Mouse (Mus musculus) intestine, embryonic 14.5 days (tissue): Measurements from ENCODE around the gene Map2k6. TPM values are rescaled to one million over a fixed set of nuclear protein-coding genes. Genes with fewer than 3 reads are reported as not detected.
"Not testable (repeated sequence)": the region's sequence is repeated elsewhere in the genome, so short reads cannot be mapped to it uniquely, and the experiment has no call there.

Experiments
- ATAC-seq: fragments of 200-750 bp; cut with Nextera tagmentation; replicated peaks from 2 replicates; pipeline ENCODE4 v1.8.0; 2017; ENCODE audit warnings: low read depth, moderate number of reproducible peaks, moderate TSS enrichment, moderate library complexity; ENCODE audit not compliant: low FRiP score, low TSS enrichment
- DNase-seq: peaks from one replicate; pipeline ENCODE4 v3.0.0-alpha.2; 2018; ENCODE audit warnings: low spot score
- H3K27ac ChIP-seq: fragments of 300-500 bp; sonication (generic); 2 replicates; pipeline ENCODE4 v1.5.1; 2014; ENCODE audit warnings: low read depth, mild to moderate bottlenecking, control low read depth
- H3K27me3 ChIP-seq: fragments of 300-500 bp; sonication (generic); replicated peaks from 2 replicates; pipeline ENCODE4 v1.6.1; 2014; ENCODE audit warnings: low read length, control low read depth; ENCODE audit not compliant: control insufficient read depth, insufficient read depth
- H3K36me3 ChIP-seq: fragments of 300-500 bp; sonication (generic); 2 replicates; pipeline ENCODE4 v1.6.1; 2014; ENCODE audit warnings: low read length, control low read depth; ENCODE audit not compliant: control insufficient read depth, insufficient read depth
- H3K4me1 ChIP-seq: fragments of 300-500 bp; sonication (generic); replicated peaks from 2 replicates; pipeline ENCODE4 v1.6.1; 2014; ENCODE audit warnings: low read length, control low read depth, mixed read lengths; ENCODE audit not compliant: control insufficient read depth, insufficient read depth
- H3K4me2 ChIP-seq: fragments of 300-500 bp; sonication (generic); 2 replicates; pipeline ENCODE4 v1.6.1; 2014; ENCODE audit warnings: low read length
- H3K4me3 ChIP-seq: fragments of 300-500 bp; sonication (generic); 2 replicates; pipeline ENCODE4 v1.5.1; 2014; ENCODE audit warnings: low read depth, low read length, control low read depth, mixed read lengths
- H3K9ac ChIP-seq: fragments of 300-500 bp; sonication (generic); 2 replicates; pipeline ENCODE4 v1.6.1; 2014; ENCODE audit warnings: mild to moderate bottlenecking, low read length
- H3K9me3 ChIP-seq: fragments of 300-500 bp; sonication (generic); 2 replicates; pipeline ENCODE4 v1.6.1; 2016; ENCODE audit warnings: low read length, control low read depth; ENCODE audit not compliant: control insufficient read depth
- WGBS: fragments of 180-500 bp; shearing (Covaris S2); extraction: QIAGEN DNeasy Blood & Tissue Kit; methylation state at CpG from one replicate; pipeline ENCODE4 v1.1.7; 2014; 5-methylcytosine and 5-hydroxymethylcytosine counted together
- polyA plus RNA-seq: library from polyadenylated mRNA; unstranded; fragments of >200 nt; fragmentation: Nextera tagmentation; extraction: Ambion mirVana; gene quantifications from 2 replicates; pipeline ENCODE4 v1.2.1, GENCODE M21; 2014

Gene Map2k6
- 25.5 and 26.4 TPM in 2 replicates for polyA plus RNA-seq

DNA sequence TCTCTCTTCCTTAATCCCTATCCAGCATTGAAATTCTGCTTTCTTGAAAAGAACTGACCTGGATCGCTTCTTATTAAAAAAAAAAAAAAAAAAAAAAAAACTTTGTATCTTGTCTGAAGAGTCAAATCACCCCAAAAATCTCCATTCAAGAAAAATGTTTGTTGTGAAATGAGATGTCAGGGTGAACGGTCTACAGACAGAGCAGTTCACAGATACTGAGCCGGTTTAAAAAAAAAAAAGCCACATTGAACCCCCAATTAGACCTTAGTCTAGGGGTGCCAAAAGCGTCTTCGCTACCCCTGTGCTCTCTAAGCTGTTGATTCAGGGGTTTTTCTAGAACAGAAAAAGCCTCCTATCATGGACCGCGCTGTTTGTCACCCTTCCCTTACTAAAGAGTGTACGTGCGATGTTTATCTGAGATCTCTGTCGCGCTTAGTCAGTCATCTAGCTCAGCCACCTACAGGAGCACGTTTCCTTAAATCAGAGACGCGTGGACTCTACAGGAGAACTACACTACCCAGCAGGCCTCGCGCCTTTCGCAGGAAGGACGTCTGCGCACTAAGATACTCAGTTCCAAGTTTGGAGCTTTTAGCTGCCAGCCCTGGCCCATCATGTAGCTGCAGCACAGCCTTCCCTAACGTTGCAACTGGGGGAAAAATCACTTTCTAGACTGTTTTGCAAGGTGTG, at the start of gene Map2k6:
Gene Map2k6 (plus strand): TSS at position 570 of the 687 bp plus-strand sequence.
- Histone ChIP-seq H3K27me3 (no peaks in the 10 kb centered on the region), H3K4me2 (peak within 1 kb of the TSS; percentile 77), H3K4me3 (peak within 1 kb of the TSS; percentile 83), H3K9ac (peak within 1 kb of the TSS; percentile 33), H3K4me1 (peaks cover 22% of the 10 kb centered on the region), H3K36me3 (no peaks in the 10 kb centered on the region), H3K27ac (peak within 1 kb of the TSS; percentile 57), H3K9me3 (no peaks in the 10 kb centered on the region)
- ATAC-seq (peak; percentile 91), DNase-seq (peak; percentile 83)
- WGBS = 12% methylated on average over 20 of the region's 20 CpGs

DNA sequence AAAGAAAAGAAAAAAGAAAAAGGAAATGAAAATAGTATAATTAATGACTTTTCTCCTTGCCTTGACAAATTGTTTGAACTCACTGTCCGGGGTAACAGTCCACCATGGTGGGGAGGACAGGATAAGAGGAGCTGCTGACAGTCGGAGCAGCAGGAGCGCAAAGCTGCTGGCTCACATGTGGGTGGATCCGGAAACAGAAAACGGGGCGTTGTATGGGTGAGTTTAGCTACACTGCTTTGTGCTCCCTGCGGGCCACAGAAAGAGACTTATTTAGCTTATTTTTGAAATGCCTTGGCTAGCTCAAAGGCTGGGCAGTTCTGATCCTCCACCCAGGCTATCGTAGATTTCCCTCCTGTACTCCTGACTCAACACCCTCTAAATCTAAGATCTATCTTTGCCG, 44.7 kb upstream of the Map2k6 start:
- Histone ChIP-seq H3K27me3 (no peaks in the 10 kb centered on the region), H3K9me3 (no peaks in the 10 kb centered on the region), H3K9ac (no peak overlapping the region), H3K4me3 (no peak overlapping the region), H3K4me1 (no peaks in the 10 kb centered on the region), H3K36me3 (no peaks in the 10 kb centered on the region), H3K4me2 (no peak overlapping the region), H3K27ac (no peak overlapping the region)
- no peak for ATAC-seq
- DNase-seq = no peak
- 76% methylated on average over 9 of the region's 9 CpGs for WGBS

DNA sequence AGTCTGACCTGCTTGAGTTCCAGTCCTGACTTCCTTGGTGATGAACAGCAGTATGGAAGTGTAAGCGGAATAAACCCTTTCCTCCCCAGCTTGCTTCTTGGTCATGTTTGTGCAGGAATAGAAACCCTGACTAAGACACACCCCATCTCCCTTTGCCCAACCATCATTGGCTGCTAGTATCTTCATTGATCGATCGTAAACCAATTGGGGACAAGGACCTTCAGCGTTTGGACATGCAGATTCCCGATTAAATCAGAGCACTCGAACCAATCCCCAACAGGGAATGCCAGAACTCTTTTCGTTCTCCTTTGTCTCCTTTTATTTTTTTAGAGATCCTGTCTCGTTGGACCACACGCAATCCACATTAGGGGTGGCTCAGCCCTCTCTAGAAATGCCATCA, 43.8 kb upstream of the Map2k6 start:
- not testable (repeated sequence) for ATAC-seq, H3K9ac ChIP-seq, H3K4me2 ChIP-seq, H3K4me3 ChIP-seq, H3K9me3 ChIP-seq, H3K27me3 ChIP-seq, H3K36me3 ChIP-seq, H3K27ac ChIP-seq, DNase-seq, H3K4me1 ChIP-seq
- WGBS = 81% methylated on average over 9 of the region's 9 CpGs

DNA sequence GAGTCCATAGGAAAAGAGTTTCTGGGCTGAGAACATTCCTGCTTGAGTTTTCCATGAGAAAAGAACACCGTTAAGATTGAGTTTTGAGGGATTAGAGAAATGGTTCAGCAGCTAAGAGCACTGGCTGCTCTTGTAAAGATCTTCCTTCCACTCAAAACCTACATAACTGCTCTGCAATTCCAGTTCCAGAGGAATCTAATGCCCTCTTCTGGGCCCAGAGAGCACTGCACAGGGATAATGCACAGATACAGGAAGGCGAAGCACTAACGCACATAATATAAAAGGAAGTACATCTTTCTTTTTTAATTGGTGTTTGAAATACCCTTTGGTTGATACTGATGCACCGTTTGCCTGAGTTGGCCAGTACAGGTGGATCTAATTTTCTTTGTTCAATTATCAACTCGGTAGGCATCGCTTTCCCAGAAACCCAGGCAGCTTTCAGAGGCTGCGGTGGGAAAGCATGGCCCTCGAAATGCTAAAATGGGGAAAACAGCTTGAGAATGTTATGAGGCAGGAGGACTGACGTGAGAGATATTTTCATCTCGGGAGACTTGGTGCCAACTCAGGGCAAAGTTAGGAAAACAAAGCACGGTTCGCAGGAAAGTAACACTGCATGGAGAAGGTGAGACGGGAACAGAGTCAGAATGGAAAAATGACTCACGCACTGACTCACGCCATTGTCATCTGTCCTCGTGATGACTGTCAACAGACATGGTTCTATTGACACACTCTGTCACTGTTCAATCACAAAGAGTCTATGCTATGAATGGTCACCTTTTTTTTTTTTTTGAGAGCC, 41.0 kb upstream of the Map2k6 start:
- Histone ChIP-seq H3K36me3 (no peaks in the 10 kb centered on the region), H3K4me3 (no peak overlapping the region), H3K4me2 (no peak overlapping the region), H3K4me1 (no peaks in the 10 kb centered on the region), H3K9ac (no peak overlapping the region), H3K27ac (no peak overlapping the region), H3K27me3 (no peaks in the 10 kb centered on the region), H3K9me3 (0 out of 2 replicates have a peak, but pooled peaks cover 2% of the 10 kb centered on the region)
- DNase-seq = peak; percentile 60
- ATAC-seq = no peak
- 70% methylated on average over 16 of the region's 16 CpGs for WGBS

- H3K4me2 ChIP-seq = no peak overlapping the region
- WGBS = 80% methylated on average over 3 of the region's 3 CpGs
- no peaks in the 10 kb centered on the region for H3K36me3 ChIP-seq
- no peaks in the 10 kb centered on the region for H3K4me1 ChIP-seq
- no peak overlapping the region for H3K9ac ChIP-seq
- H3K9me3 ChIP-seq = 0 out of 2 replicates have a peak, but pooled peaks cover under 1% of the 10 kb centered on the region
- H3K27ac ChIP-seq = no peak overlapping the region
- no peak overlapping the region for H3K4me3 ChIP-seq
- no peaks in the 10 kb centered on the region for H3K27me3 ChIP-seq
- no peak for ATAC-seq
- peak; percentile 62 for DNase-seq
Measured at GRCm38 (mm10) chr11:110365016-110365415, 33.9 kb upstream of the Map2k6 start.

GRCm38 (mm10) chr11:110366902-110367301, 32.0 kb upstream of the Map2k6 start:
- Histone ChIP-seq H3K4me2 (no peak overlapping the region), H3K9ac (no peak overlapping the region), H3K27ac (no peak overlapping the region), H3K4me3 (no peak overlapping the region), H3K9me3 (no peaks in the 10 kb centered on the region), H3K36me3 (no peaks in the 10 kb centered on the region), H3K4me1 (no peaks in the 10 kb centered on the region), H3K27me3 (no peaks in the 10 kb centered on the region)
- ATAC-seq (no peak), DNase-seq (no peak)
- WGBS = 74% methylated on average over 3 of the region's 3 CpGs

DNA sequence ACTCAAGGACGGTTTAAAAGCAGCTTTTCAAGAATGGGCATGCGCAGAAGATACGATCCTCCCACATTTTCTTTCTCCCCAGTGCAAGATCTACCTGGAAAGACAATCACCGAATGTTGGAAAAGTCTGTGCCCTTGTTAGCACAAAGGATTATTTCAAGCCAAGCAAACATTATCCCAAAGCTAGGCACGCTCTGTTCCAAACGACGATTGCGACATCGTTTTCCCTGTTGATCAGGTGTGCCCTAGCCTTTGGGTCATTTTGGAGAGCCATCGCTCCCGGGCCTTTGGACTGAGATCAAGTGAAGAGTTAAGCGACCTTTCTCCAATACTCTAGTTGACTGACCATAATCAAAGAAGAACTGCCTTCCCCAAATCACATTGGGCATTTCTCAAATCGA, 31.3 kb upstream of the Map2k6 start:
- no peak overlapping the region for H3K27ac ChIP-seq
- no peaks in the 10 kb centered on the region for H3K9me3 ChIP-seq
- no peaks in the 10 kb centered on the region for H3K4me1 ChIP-seq
- no peak overlapping the region for H3K9ac ChIP-seq
- H3K36me3 ChIP-seq = no peaks in the 10 kb centered on the region
- ATAC-seq (no peak), DNase-seq (no peak)
- H3K4me3 ChIP-seq = no peak overlapping the region
- WGBS = 92% methylated on average over 13 of the region's 13 CpGs
- H3K4me2 ChIP-seq = no peak overlapping the region
- H3K27me3 ChIP-seq = no peaks in the 10 kb centered on the region

GRCm38 (mm10) chr11:110369312-110370019, 29.5 kb upstream of the Map2k6 start:
- H3K4me1 ChIP-seq = no peaks in the 10 kb centered on the region
- 24% methylated on average over 15 of the region's 15 CpGs for WGBS
- H3K9me3 ChIP-seq = no peaks in the 10 kb centered on the region
- H3K4me3 ChIP-seq = no peak overlapping the region
- no peak for ATAC-seq
- no peak overlapping the region for H3K9ac ChIP-seq
- H3K27me3 ChIP-seq = no peaks in the 10 kb centered on the region
- no peak overlapping the region for H3K27ac ChIP-seq
- H3K36me3 ChIP-seq = no peaks in the 10 kb centered on the region
- 0 out of 2 replicates have a peak overlapping the region, but pooled peaks have one; percentile 11 for H3K4me2 ChIP-seq
- no peak for DNase-seq
